In the genomic region with DNA sequence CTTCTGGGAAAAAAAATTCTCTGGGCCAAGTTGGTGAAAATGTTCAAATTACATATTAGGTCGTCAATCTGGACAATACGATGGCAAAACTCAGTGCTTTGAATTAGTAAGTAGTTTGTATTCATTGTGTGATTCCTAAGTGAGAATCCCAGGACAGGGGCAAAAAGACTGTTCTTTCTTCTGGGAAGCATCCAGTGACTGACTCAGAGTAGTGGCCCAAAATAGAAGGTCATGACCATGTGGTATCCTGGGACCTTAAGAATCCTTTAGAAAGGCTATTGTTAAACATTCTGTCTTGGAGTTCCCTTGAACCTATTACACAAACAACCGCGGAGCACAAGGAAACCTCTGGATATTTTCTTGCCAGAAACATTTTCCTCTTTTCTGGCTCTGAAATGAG, we compare ENCODE assay signal across 15 mouse cellular contexts.
"Had no signal": no experiment of that assay in that cellular context is flagged by ENCODE, and none has a peak within 500 bp of the region (broad histone marks: within the 10 kb centered on the region; RNA-seq: fewer than 3 reads in every experiment).

No protein-coding gene starts in this region.

- DNase-seq: heart, postnatal 14 days; heart, postnatal 36 days; heart, postnatal 4 days; kidney, adult 11 months; kidney, adult 18-20 months; kidney, adult 2 months; kidney, adult 8-10 months; kidney, adult 9 months; kidney, postnatal 10 days; kidney, postnatal 14 days; kidney, postnatal 25 days; kidney, postnatal 36 days; kidney, postnatal 4 days; layer of hippocampus, adult 9-11 months; layer of hippocampus, postnatal 36 days had no signal
